Mouse (Mus musculus) left cerebral cortex, postnatal 36 days (tissue): Measurements from ENCODE around the gene Topaz1. TPM values are rescaled to one million over a fixed set of nuclear protein-coding genes. Genes with fewer than 3 reads are reported as not detected.

ENCODE experiments used
- total RNA-seq, 2 experiments: library from RNA; stranded (reverse); gene quantifications; 2 replicates each; pipeline ENCODE4 v1.2.3; 2021

The Topaz1 gene
- total RNA-seq, 2 experiments from 2014 or later: not detected

Other genes starting within 250 kb of the Topaz1 start
- 10 to 100 TPM; 16.2 to 16.8 TPM for gene Tcaim, start 58.2 kb downstream of the Topaz1 start, total RNA-seq
- not detected for gene Gm35549, start 96.7 kb downstream of the Topaz1 start, total RNA-seq
- 100 to 1,000 TPM; 135 to 167 TPM for gene Zfp445, start 118.7 kb downstream of the Topaz1 start, total RNA-seq
- 1 to 10 TPM; 3.5 to 5.5 TPM for gene Zkscan7, start 138.3 kb downstream of the Topaz1 start, total RNA-seq
- gene Zfp105, start 175.7 kb downstream of the Topaz1 start, total RNA-seq: 1 to 10 TPM; 7.2 to 8.7 TPM
- gene 1110059G10Rik, start 203.7 kb downstream of the Topaz1 start, total RNA-seq: 10 to 100 TPM; 20.8 to 22.0 TPM
- gene Kif15, start 203.7 kb downstream of the Topaz1 start, total RNA-seq: 1 to 10 TPM; 1.2 TPM